Mouse (Mus musculus): ENCODE data around the gene Dysf.

The Dysf gene

DNA sequence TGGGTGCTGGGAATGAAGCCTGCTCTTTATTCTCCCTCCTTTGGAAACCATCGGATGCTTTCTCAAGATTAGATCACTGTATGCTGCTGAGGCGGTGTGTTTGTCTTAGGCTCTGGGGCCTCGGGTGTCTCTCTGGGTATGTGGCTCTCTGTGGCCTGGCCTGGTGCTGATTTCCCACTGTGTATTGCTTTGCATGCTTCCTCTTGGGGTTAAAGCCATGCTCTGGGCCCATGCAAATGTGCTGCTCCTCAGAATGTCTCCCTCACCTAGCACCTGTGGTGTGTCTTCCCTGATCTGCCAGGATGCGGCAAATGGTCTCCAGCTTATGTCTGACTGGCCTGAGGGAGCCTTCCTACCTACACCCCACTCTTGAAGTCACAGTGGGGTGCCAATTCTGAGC, 41.8 kb downstream of the Dysf start:
- in situ Hi-C loops (cut with MboI, MseI): loop anchor here (5.0 kb wide), 1 partner anchor 33 kb away; no protein-coding TSS in a partner anchor

DNA sequence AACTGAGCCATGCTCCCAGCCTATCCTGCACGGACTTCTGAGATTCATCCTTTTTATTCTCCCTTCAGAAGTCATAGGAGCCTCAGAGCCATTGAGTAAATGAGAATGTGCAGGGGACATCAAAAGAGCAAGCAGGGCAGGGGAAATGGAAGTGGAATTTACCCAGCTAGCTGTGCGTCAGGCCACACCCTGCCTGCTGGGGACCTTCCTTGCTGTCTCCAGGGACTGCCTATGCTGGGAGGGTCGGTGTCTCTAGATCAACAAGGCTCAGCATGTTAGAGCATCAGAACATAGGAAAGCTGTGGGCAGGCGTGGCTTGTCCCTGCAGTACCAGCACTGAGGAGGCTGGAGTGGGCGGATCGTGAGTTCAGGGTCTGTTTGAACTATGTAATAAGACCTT, 42.6 kb downstream of the Dysf start:
- in situ Hi-C loops (cut with MboI, MseI): loop anchor here (5.0 kb wide), 1 partner anchor 34 kb away; no protein-coding TSS in a partner anchor

GRCm38 (mm10) chr6:84053874-84054530, 45.6 kb downstream of the Dysf start:
- in situ Hi-C loops (cut with MboI, MseI): loop anchor here (5.0 kb wide), 1 partner anchor 37 kb away; no protein-coding TSS in a partner anchor

DNA sequence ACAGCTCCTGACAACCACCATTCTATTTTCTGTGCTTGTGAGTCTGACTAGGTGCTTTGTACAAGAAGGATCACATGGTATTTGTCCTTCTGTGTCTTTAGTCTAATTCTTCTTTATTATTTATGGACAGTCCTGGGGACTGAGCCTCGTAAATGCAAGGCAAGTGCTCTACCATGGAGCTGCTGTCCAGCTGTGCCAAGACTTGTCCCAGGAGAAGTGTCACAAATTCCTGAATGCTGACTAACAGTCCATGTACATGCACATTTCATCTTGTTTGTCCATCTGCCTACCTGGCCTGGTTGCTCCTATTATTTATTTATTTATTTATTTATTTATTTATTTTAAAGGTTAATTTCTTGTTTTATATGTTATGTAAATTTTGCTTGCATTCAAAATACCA, 47.2 kb downstream of the Dysf start:
- in situ Hi-C loops (cut with MboI, MseI): no loop called here

- in situ Hi-C loops (cut with MboI, MseI): no loop called here
These were observed 48.8 kb downstream of the Dysf start for GRCm38 (mm10) chr6:84057216-84057615.

DNA sequence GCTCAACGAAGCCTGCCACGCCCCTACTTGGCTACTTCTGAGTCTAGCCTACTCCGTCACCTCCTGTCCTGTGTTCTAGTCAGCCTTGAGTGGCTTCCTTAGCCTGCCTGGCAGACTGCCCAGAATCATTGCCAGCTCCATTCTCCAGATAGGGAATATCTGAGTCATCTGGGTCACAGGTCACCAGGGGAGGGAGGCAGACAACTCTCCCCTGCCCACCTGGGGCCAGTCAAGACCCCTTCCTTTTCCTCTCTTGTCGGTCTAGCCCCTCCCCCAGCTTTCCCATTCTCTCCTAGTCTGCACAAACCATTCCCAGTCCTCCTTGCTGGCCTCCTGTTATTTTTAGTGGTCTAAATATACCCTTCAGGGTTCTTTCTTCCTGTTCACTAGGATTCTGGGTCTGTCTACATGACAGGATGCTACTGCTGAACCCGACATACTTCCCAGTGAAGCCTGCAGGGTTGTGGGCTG, 50.3 kb downstream of the Dysf start:
- in situ Hi-C loops (cut with MboI, MseI): no loop called here

GRCm38 (mm10) chr6:84059771-84060414, 51.5 kb downstream of the Dysf start:
- in situ Hi-C loops (cut with MboI, MseI): no loop called here

DNA sequence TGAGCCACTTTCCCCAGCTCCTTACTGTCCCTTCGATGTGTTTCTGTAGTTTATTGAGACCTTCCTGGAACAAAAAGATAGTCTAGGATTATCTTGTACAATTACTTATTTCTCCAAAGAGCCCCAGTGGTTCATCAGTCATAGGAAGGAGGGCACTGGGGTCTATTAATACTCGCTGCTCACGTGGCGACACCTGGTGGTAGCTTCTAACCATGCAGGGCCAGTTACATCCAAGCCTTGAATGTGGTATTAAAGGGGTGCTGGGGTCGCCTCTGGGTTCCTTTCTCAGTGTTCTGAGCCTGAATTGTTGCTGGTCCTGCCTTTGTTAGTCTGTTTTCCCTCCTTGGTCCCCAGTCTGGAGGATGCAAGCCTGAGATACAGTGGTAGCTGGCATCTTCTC, 52.9 kb downstream of the Dysf start:
- in situ Hi-C loops (cut with MboI, MseI): no loop called here

DNA sequence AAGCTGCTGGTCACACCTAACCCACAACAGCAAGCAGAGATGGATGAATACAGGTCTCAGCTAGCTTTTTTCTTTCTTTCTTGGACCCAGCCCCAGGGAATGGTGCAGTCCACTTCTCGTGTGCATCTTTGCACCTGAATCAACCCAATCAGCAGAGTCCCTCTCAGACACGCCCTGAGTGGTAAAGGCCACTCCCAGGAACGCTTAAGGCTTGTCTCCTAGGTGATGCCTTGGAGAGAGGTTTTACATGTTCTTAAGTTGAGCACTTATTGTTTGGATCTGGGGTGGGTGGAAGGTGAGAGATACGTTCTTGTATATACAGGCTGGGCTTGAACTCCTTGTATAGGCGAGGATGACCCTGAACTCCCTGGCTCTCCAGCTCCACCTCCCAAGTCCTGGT, 54.2 kb downstream of the Dysf start:
- in situ Hi-C loops (cut with MboI, MseI): no loop called here

GRCm38 (mm10) chr6:84068236-84068635, 59.8 kb downstream of the Dysf start:
- in situ Hi-C loops (cut with MboI, MseI): loop anchor here (5.0 kb wide), 1 partner anchor 191 kb away; no protein-coding TSS in a partner anchor

DNA sequence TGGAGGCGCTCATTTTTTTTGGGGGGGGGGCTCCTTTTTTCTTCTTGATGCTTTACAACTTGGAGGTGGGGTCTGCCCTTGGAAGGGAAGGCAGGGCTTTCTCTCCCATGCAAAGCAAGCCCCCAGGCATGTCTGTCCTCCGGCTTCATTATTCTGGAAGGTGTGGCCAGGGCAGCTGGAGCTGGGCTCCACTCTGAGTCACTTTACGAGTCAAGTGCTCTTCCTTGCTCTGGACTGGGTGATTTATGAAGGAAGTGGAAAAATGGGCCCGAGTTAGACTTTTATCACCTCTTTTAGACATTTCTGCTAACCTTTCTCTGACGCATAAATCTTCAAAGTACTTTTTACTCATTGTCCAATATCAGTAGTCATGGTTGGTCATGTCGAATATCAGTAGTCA, 61.9 kb downstream of the Dysf start:
- in situ Hi-C loops (cut with MboI, MseI): no loop called here

GRCm38 (mm10) chr6:84072574-84072973, 64.2 kb downstream of the Dysf start:
- in situ Hi-C loops (cut with MboI, MseI): no loop called here

- in situ Hi-C loops (cut with MboI, MseI): no loop called here
These were observed 69.8 kb downstream of the Dysf start for GRCm38 (mm10) chr6:84078172-84078571.

DNA sequence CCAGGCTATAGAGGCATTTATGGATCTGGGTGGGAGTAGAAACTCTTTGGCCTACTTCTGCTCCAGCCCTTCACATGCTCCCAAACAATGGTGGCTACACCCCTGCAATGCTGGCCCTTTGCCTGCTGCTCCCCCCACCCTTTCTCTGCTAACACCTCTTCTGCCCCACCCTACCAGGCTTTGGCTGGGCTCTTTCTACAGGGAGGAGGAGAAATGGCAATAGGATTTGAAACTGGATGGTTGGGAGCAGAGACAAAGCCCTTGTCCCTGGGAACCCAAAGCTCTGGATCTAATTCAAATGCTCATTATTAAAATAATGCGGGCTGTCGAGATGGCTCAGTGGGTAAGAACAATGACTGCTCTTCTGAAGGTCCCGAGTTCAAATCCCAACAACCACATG, 72.2 kb downstream of the Dysf start:
- in situ Hi-C loops (cut with MboI, MseI): no loop called here

DNA sequence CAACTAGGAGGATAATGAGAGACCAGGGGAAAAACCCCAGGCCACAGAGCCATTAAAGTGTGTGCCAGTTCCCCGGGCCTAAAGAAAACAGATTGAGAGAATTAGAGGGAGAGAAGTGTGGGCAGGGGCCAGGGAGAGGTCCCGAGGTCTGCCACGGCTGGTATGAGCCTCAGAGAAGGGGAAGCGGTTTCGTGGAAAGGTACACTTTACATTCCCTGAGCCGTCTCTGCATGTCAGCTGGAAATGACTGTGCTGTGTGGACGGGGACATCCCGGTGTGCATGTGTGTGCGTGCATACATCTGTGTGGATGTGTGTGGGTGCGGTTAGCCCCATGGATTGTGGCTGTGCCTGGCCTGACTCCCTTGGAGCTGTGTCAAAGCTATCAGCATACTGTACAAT, 76.4 kb downstream of the Dysf start:
- in situ Hi-C loops (cut with MboI, MseI): no loop called here

- in situ Hi-C loops (cut with MboI, MseI): loop anchor here (10.0 kb wide), 1 partner anchor 481 kb away; no protein-coding TSS in a partner anchor
These were observed 85.1 kb downstream of the Dysf start for GRCm38 (mm10) chr6:84093473-84093872.

- in situ Hi-C loops (cut with MboI, MseI): loop anchor here (10.0 kb wide), 1 partner anchor 480 kb away; no protein-coding TSS in a partner anchor
These were observed 86.1 kb downstream of the Dysf start for GRCm38 (mm10) chr6:84094536-84094935.

DNA sequence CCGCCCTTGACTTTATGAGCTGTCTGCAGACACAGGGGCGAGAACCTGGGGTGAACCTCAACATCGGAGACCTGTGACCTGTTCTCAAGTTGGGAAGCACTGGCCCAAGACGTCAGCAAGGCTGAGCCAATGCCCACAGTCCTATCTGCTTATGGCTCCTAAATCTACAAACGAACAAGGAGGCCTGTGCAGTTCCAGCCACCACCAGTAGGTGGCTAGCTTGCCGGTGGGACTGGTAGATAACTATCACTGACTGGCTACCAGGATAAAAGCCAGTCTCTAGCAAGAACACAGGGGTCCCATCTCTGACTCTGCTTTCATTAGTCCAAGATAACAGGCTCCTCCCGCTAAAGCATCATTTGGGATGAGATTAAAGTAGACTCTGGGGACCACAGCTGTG, 86.6 kb downstream of the Dysf start:
- in situ Hi-C loops (cut with MboI, MseI): loop anchor here (5.0 to 10.0 kb wide), 2 partner anchors 227 to 480 kb away; no protein-coding TSS in a partner anchor

DNA sequence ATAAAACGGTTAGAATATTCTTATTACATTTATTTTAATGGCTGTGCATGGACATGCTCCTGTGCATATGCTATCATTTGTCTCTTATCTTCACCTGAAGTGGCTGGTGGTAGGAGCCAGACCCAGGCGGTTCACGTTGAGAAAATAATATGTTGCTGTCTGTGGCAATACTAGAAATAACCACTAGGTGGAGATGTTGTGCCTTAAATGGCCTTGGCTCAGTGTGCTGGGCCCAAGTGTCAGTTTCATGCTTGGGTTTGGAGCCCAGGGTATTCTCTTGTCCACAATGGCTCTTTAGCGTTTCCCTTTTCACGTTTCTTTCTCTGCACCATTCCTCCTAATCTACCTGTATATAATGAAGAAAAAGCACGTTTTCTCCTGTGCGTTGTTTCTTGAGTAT, 87.5 kb downstream of the Dysf start:
- in situ Hi-C loops (cut with MboI, MseI): loop anchor here (5.0 to 10.0 kb wide), 2 partner anchors 226 to 479 kb away; no protein-coding TSS in a partner anchor

GRCm38 (mm10) chr6:84102002-84102401, 93.6 kb downstream of the Dysf start:
- in situ Hi-C loops (cut with MboI, MseI): no loop called here

DNA sequence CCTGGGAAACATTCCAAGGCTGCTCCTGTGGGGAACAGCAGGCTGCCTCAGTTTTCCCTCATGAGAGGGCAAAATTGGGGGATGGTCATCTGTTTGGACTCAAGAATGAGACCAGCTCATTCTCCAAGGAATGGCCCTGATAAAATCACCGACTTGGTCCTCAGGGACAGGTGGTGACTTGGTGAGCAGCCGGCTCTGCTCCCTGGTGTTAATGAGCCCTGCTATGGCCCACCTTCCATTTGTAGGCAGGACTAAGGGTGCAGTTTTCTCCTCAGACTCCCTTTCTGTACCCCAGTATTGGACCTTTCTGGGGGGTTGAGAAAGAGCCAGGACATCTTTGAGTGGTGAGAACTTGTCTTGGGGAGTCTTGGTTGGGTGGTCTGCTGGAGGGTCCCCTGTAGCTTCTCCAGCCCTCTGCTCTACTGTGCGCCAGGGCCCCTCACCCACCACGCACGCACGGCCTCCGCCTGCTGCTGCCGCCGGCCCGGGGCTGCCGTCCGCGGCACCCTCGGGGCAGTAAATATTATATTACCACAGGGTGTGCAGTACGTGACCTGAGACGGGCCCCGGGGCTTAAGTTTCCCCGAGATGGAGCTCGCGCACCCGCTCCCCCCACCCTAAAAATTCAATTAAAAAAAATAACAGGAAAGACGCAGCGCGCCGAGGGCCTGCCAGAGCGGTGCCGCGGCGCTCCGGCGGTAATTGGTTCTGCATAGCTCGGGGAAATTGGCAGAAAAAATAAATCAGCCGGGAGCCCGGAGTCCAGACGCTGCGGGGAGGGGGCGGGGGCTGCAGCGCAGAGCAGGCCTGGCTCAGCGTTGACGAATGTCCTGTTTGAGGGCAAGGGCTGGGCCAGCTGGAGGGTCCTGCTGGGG, 97.0 kb downstream of the Dysf start:
- in situ Hi-C loops (cut with MboI, MseI): no loop called here

GRCm38 (mm10) chr6:84106082-84106481, 97.7 kb downstream of the Dysf start:
- in situ Hi-C loops (cut with MboI, MseI): no loop called here

All from regulatory T cell (primary cell).